Mouse (Mus musculus) liver, embryonic 13.5 days (tissue): ENCODE measurements around the gene Caprin1. TPM values are rescaled to one million over a fixed set of nuclear protein-coding genes. Genes with fewer than 3 reads are reported as not detected.
A peak's percentile ranks its signal among the peaks of the same experiment; 100 is the strongest.

Source experiments
- ATAC-seq: fragments of 200-750 bp; cut with Nextera tagmentation; 2 replicates; pipeline ENCODE4 v1.8.0; 2017; ENCODE audit warnings: low read depth, mild to moderate bottlenecking, moderate number of reproducible peaks, moderate library complexity
- DNase-seq: peaks from one replicate; pipeline ENCODE4 v3.0.0; 2022
- H3K27ac ChIP-seq: fragments of 300-500 bp; sonication (generic); 2 replicates; pipeline ENCODE4 v1.5.1; 2015; ENCODE audit warnings: moderate library complexity, mild to moderate bottlenecking, inconsistent platforms
- H3K27me3 ChIP-seq: fragments of 300-500 bp; sonication (generic); 2 replicates; pipeline ENCODE4 v1.6.1; 2015; ENCODE audit warnings: mild to moderate bottlenecking, inconsistent platforms
- H3K36me3 ChIP-seq: fragments of 300-500 bp; sonication (generic); 2 replicates; pipeline ENCODE4 v1.6.1; 2015; ENCODE audit warnings: mild to moderate bottlenecking, inconsistent platforms
- H3K4me1 ChIP-seq: fragments of 300-500 bp; sonication (generic); replicated peaks from 2 replicates; pipeline ENCODE4 v1.6.1; 2015; ENCODE audit warnings: inconsistent platforms
- H3K4me2 ChIP-seq: fragments of 300-500 bp; sonication (generic); 2 replicates; pipeline ENCODE4 v1.6.1; 2015; ENCODE audit warnings: inconsistent platforms, mild to moderate bottlenecking, moderate library complexity
- H3K4me3 ChIP-seq: fragments of 300-500 bp; sonication (generic); replicated peaks from 2 replicates; pipeline ENCODE4 v1.5.1; 2015; ENCODE audit warnings: mild to moderate bottlenecking, inconsistent platforms
- H3K9ac ChIP-seq: fragments of 300-500 bp; sonication (generic); 2 replicates; pipeline ENCODE4 v1.6.1; 2015; ENCODE audit warnings: mild to moderate bottlenecking, inconsistent platforms
- H3K9me3 ChIP-seq: fragments of 300-500 bp; sonication (generic); replicated peaks from 2 replicates; pipeline ENCODE4 v1.6.1; 2016; ENCODE audit warnings: inconsistent platforms
- WGBS: fragments of 180-500 bp; shearing (Covaris S2); methylation state at CpG from one replicate; pipeline ENCODE4 v1.1.7; 2015; ENCODE audit not compliant: insufficient replicate concordance; 5-methylcytosine and 5-hydroxymethylcytosine counted together
- microRNA-seq: library from miRNA; unstranded; fragments of <30 nt; microRNA quantifications from one replicate; pipeline ENCODE4, GENCODE M21; 2016
- polyA plus RNA-seq: library from polyadenylated mRNA; unstranded; fragments of >200 nt; fragmentation: Nextera tagmentation; extraction: Ambion mirVana; gene quantifications from 2 replicates; pipeline ENCODE4 v1.2.1, GENCODE M21; 2015

Gene Caprin1
- polyA plus RNA-seq, 1 experiment from 2014 or later, result 134 TPM

DNA sequence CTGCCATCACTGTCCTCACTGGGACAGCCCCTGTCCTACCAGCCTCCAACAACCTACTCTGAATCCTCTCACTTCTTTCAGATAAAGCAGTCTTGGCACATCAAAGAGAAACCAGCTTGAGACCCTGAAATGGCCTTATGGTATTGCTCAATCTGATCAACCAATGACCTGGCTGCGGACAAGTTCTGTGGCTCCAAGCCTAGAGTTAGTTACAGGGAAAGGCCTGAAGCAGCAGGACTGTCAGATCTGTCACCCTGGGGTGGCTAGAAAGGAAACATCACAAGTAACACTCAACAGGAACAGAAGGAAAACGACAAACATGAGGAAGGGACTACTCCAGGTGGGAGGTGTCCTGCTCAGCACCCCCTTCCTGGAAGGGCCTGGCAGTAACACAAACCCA, 72.9 kb downstream of the Caprin1 start:
- Histone ChIP-seq H3K9ac (no peak overlapping the region), H3K27ac (no peak overlapping the region), H3K4me3 (no peak overlapping the region), H3K27me3 (no peaks in the 10 kb centered on the region), H3K4me1 (0 out of 2 replicates have a peak, but pooled peaks cover 3% of the 10 kb centered on the region), H3K9me3 (no peaks in the 10 kb centered on the region), H3K4me2 (no peak overlapping the region), H3K36me3 (peaks cover 92% of the 10 kb centered on the region)
- no peak for DNase-seq
- ATAC-seq, result no peak
- 64% methylated on average over 2 of the region's 2 CpGs for WGBS

GRCm38 (mm10) chr2:103719292-103719646, 78.2 kb downstream of the Caprin1 start:
- 88% methylated on average over 7 of the region's 7 CpGs for WGBS
- Histone ChIP-seq H3K4me3 (no peak overlapping the region), H3K4me2 (no peak overlapping the region), H3K4me1 (peaks cover 22% of the 10 kb centered on the region), H3K9me3 (no peaks in the 10 kb centered on the region), H3K27ac (no peak overlapping the region), H3K27me3 (no peaks in the 10 kb centered on the region), H3K9ac (no peak overlapping the region), H3K36me3 (peaks cover 53% of the 10 kb centered on the region)
- ATAC-seq, result no peak
- no peak for DNase-seq

- 60% methylated on average over 8 of the region's 8 CpGs for WGBS
- no peaks in the 10 kb centered on the region for H3K27me3 ChIP-seq
- ATAC-seq (peak; percentile 43), DNase-seq (peak; percentile 28)
- H3K4me2 ChIP-seq, result no peak overlapping the region
- H3K4me3 ChIP-seq, result no peak overlapping the region
- H3K9ac ChIP-seq, result no peak overlapping the region
- H3K27ac ChIP-seq, result no peak overlapping the region
- H3K4me1 ChIP-seq, result peaks cover 23% of the 10 kb centered on the region
- H3K9me3 ChIP-seq, result no peaks in the 10 kb centered on the region
- peaks cover 48% of the 10 kb centered on the region for H3K36me3 ChIP-seq
Observed at GRCm38 (mm10) chr2:103718594-103719291, 78.7 kb downstream of the Caprin1 start.

DNA sequence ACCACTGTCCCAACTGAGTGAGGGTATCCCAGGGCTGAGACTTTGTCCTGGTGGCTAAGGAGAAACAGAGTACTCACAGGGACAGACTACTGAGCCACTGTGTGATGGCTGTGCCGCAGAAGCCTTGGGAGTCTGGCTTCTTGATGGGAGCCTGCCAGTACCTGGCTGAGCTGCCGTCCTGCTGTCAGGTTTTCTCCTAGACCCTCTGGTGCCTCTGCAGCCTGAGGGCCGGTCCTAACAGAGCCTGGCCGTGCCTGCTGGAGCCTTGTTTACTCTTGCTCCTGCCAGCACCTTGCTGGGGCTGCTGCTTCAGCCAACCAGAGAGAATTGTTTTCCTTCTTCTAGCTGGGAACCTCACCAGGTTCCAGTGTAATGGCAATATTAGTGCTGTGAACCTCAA, 83.0 kb downstream of the Caprin1 start:
- WGBS, result 59% methylated on average over 4 of the region's 4 CpGs
- H3K4me3 ChIP-seq, result no peak overlapping the region
- H3K4me2 ChIP-seq, result no peak overlapping the region
- peaks cover 24% of the 10 kb centered on the region for H3K36me3 ChIP-seq
- H3K27me3 ChIP-seq, result no peaks in the 10 kb centered on the region
- no peak for ATAC-seq
- H3K27ac ChIP-seq, result peak overlapping the region; percentile 37
- no peaks in the 10 kb centered on the region for H3K9me3 ChIP-seq
- DNase-seq, result no peak
- H3K9ac ChIP-seq, result no peak overlapping the region
- H3K4me1 ChIP-seq, result peaks cover 27% of the 10 kb centered on the region

GRCm38 (mm10) chr2:103713831-103714230, 83.6 kb downstream of the Caprin1 start:
- Histone ChIP-seq H3K4me1 (peaks cover 27% of the 10 kb centered on the region), H3K4me2 (no peak overlapping the region), H3K9me3 (no peaks in the 10 kb centered on the region), H3K4me3 (no peak overlapping the region), H3K27ac (peak overlapping the region; percentile 37), H3K9ac (no peak overlapping the region), H3K36me3 (peaks cover 19% of the 10 kb centered on the region), H3K27me3 (no peaks in the 10 kb centered on the region)
- ATAC-seq, result peak; percentile 60
- DNase-seq, result no peak
- WGBS, result 73% methylated on average over 7 of the region's 7 CpGs

Small RNAs within 50 kb of the gene (microRNA-seq; reads per million reads assigned to microRNA genes)
- gene Gm22757 (not detected), gene Gm22761 (not detected)

Other genes with a start within 250 kb of the Caprin1 start
- 1.9 and 2.6 TPM in 2 replicates for gene Abtb2, start 231.3 kb downstream of the Caprin1 start, polyA plus RNA-seq
- 20.7 and 24.2 TPM in 2 replicates for gene Nat10, start 36.4 kb downstream of the Caprin1 start, polyA plus RNA-seq
- gene Lmo2, start 160.3 kb upstream of the Caprin1 start, polyA plus RNA-seq, result 156 and 167 TPM in 2 replicates
- 50.2 and 61.5 TPM in 2 replicates for gene Fbxo3, start 230.1 kb upstream of the Caprin1 start, polyA plus RNA-seq
- 0.99 and 1.3 TPM in 2 replicates for gene 4931422A03Rik, start 230.7 kb upstream of the Caprin1 start, polyA plus RNA-seq